Mouse (Mus musculus): ENCODE results near the gene Zfp711. TPM values are rescaled to one million over a fixed set of nuclear protein-coding genes. Genes with fewer than 3 reads are reported as not detected.

Gene Zfp711
- 1 to 10 TPM; 4.6 to 6.6 TPM for total RNA-seq (2021)

- peak; percentile 63 for DNase-seq
Observed at GRCm38 (mm10) chrX:112600511-112601305, at the start of gene Zfp711. Gene Zfp711 (plus strand): TSS chrX:112600526.

GRCm38 (mm10) chrX:112567716-112568115 is 32.6 kb upstream of the Zfp711 start:
- DNase-seq: peak; percentile 8

GRCm38 (mm10) chrX:112601306-112602120 is 1.2 kb downstream of the Zfp711 start:
- peak; percentile 23 for DNase-seq

- no peak for DNase-seq
Observed at GRCm38 (mm10) chrX:112675525-112675924, 75.2 kb downstream of the Zfp711 start.

- no peak for DNase-seq
Observed at GRCm38 (mm10) chrX:112680605-112681004, 80.3 kb downstream of the Zfp711 start.

Other genes starting within 250 kb of the Zfp711 start
- not detected for gene Satl1, start 193.7 kb upstream of the Zfp711 start, total RNA-seq (2021)
- gene 2010106E10Rik, start 105.3 kb upstream of the Zfp711 start, total RNA-seq (2021): not detected
- gene Pof1b, start 98.1 kb downstream of the Zfp711 start, total RNA-seq (2021): not detected